Mouse (Mus musculus): ENCODE results near the gene Lsm4.

GRCm38 (mm10) chr8:70693636-70694035, 20.6 kb downstream of the Lsm4 start:
- TF ChIP-seq EP300 (IDR thresholded peaks at IDR 0.05; ENCODE audit: low read depth in 1 of 2, low read length in 2 of 2) (no peak), CTCF (IDR thresholded peaks at IDR 0.05 in 2 of 3, conservative IDR thresholded peaks at IDR 0.05 in 1 of 3; ENCODE audit: control insufficient read depth in 1 of 3, insufficient read depth in 1 of 3, low read depth in 2 of 3, low read length in 3 of 3, poor library complexity in 1 of 3, severe bottlenecking in 1 of 3) (no peak), NELFE (IDR thresholded peaks at IDR 0.05; ENCODE audit: low read depth, low read length) (no peak), RCOR1 (IDR thresholded peaks at IDR 0.05; ENCODE audit: low read depth, low read length) (no peak), TAL1 (IDR thresholded peaks at IDR 0.05; ENCODE audit: low read length) (no peak), ZNF384 (IDR thresholded peaks at IDR 0.05; ENCODE audit: low read depth, low read length) (no peak), MAFK (IDR thresholded peaks at IDR 0.05; ENCODE audit: borderline replicate concordance, low read depth, low read length) (no peak), GATA1 (IDR thresholded peaks at IDR 0.05; ENCODE audit: low read depth, low read length) (no peak), MAX (IDR thresholded peaks at IDR 0.05; ENCODE audit: low read length) (no peak), SIN3A (IDR thresholded peaks at IDR 0.05; ENCODE audit: low read length) (no peak), E2F4 (IDR thresholded peaks at IDR 0.05; ENCODE audit: borderline replicate concordance, low read depth, low read length) (no peak), UBTF (IDR thresholded peaks at IDR 0.05; ENCODE audit: borderline replicate concordance, insufficient read depth, low read depth, low read length) (no peak), USF1 (IDR thresholded peaks at IDR 0.05; ENCODE audit: low read depth, low read length) (no peak), KAT2A (conservative IDR thresholded peaks at IDR 0.05; ENCODE audit: low read depth, low read length) (no peak)

Data from MEL (cell line).